ENCODE assay signal across 9 mouse cellular contexts in genomic region chrX:139774309-139775083, GRCm38 (mm10). TPM values are rescaled to one million over a fixed set of nuclear protein-coding genes. Genes with fewer than 3 reads are reported as not detected.
DNase-seq lines count a peak whose midpoint lies in the region; ATAC-seq lines count a peak whose summit lies in the region.
"Had no signal": no experiment of that assay in that cellular context is flagged by ENCODE, and none has a peak within 500 bp of the region (broad histone marks: within the 10 kb centered on the region; RNA-seq: fewer than 3 reads in every experiment).

No protein-coding gene starts in this region.

- DNase-seq in CD4-positive, CD25-positive, alpha-beta regulatory T cell, adult 2 months (ENCODE audit: low read depth, low spot score) = peak; percentile 63
- DNase-seq in 3T3-L1 (ENCODE audit: low read depth, low spot score) = peak; percentile 80
- DNase-seq in adrenal gland, postnatal 25 days = peak; percentile 62
- DNase-seq in embryonic facial prominence, embryonic 14.5 days (ENCODE audit: low spot score) = peak; percentile 62
- peak; percentile 22 for DNase-seq in skeletal muscle tissue, adult 2 months (ENCODE audit: low read depth, low spot score)

- H3K36me3 ChIP-seq in embryonic facial prominence, embryonic 14.5 days (ENCODE audit: control insufficient read depth, insufficient read depth, low read length) = no peaks in the 10 kb centered on the region
- H3K36me3 ChIP-seq in intestine, embryonic 15.5 days = no peaks in the 10 kb centered on the region
- H3K36me3 ChIP-seq in lung, embryonic 15.5 days = no peaks in the 10 kb centered on the region

- H3K4me3 ChIP-seq in embryonic facial prominence, embryonic 14.5 days (ENCODE audit: low read depth, low read length) = no peak overlapping the region
- H3K4me3 ChIP-seq in intestine, embryonic 15.5 days (replicated peaks) = no peak overlapping the region
- H3K4me3 ChIP-seq in lung, embryonic 15.5 days = no peak overlapping the region

- H3K4me2 ChIP-seq in embryonic facial prominence, embryonic 14.5 days (ENCODE audit: low read depth, low read length) = no peak overlapping the region
- no peak overlapping the region for H3K4me2 ChIP-seq in intestine, embryonic 15.5 days (replicated peaks)
- no peak overlapping the region for H3K4me2 ChIP-seq in lung, embryonic 15.5 days

- ATAC-seq in CD4-positive, CD25-positive, alpha-beta regulatory T cell, adult 4 months = no peak
- no peak for ATAC-seq in embryonic facial prominence, embryonic 14.5 days (ENCODE audit: low read depth)
- peak; percentile 57 for ATAC-seq in intestine, embryonic 15.5 days
- peak; percentile 27; the same call in 1 of the 2 replicates for ATAC-seq in lung, embryonic 15.5 days (ENCODE audit: borderline replicate concordance, extremely low read depth, low FRiP score, low TSS enrichment)

- H3K4me1 ChIP-seq in embryonic facial prominence, embryonic 14.5 days (ENCODE audit: control insufficient read depth, insufficient read depth, low read length) = no peaks in the 10 kb centered on the region
- no peaks in the 10 kb centered on the region for H3K4me1 ChIP-seq in intestine, embryonic 15.5 days (replicated peaks)
- 0 out of 2 replicates have a peak, but pooled peaks cover 3% of the 10 kb centered on the region for H3K4me1 ChIP-seq in lung, embryonic 15.5 days

- 31% methylated on average over 18 of the region's 18 CpGs for WGBS in embryonic facial prominence, embryonic 14.5 days
- WGBS in intestine, embryonic 15.5 days = 33% methylated on average over 18 of the region's 18 CpGs
- WGBS in lung, embryonic 15.5 days = 30% methylated on average over 18 of the region's 18 CpGs

- H3K27me3 ChIP-seq in embryonic facial prominence, embryonic 14.5 days (replicated peaks; ENCODE audit: control insufficient read depth, insufficient read depth, low read length) = peaks cover 16% of the 10 kb centered on the region; the same call in 1 of the 2 replicates
- no peaks in the 10 kb centered on the region for H3K27me3 ChIP-seq in intestine, embryonic 15.5 days (replicated peaks)
- no peaks in the 10 kb centered on the region for H3K27me3 ChIP-seq in lung, embryonic 15.5 days

- H3K9me3 ChIP-seq in embryonic facial prominence, embryonic 14.5 days (ENCODE audit: control insufficient read depth, low read length) = no peaks in the 10 kb centered on the region
- no peaks in the 10 kb centered on the region for H3K9me3 ChIP-seq in intestine, embryonic 15.5 days
- no peaks in the 10 kb centered on the region for H3K9me3 ChIP-seq in lung, embryonic 15.5 days

- H3K9ac ChIP-seq in embryonic facial prominence, embryonic 14.5 days (ENCODE audit: low read depth, low read length) = no peak overlapping the region
- H3K9ac ChIP-seq in intestine, embryonic 15.5 days = no peak overlapping the region
- H3K9ac ChIP-seq in lung, embryonic 15.5 days = no peak overlapping the region

- H3K27ac ChIP-seq in embryonic facial prominence, embryonic 14.5 days (replicated peaks; ENCODE audit: low read depth, low read length) = no peak overlapping the region
- H3K27ac ChIP-seq in intestine, embryonic 15.5 days = no peak overlapping the region
- H3K27ac ChIP-seq in lung, embryonic 15.5 days = no peak overlapping the region

RNA-seq across cellular contexts. Expression of gene Ripply1, which starts 7.7 kb away (rescaled TPM):
- polyA plus RNA-seq in CD4-positive, CD25-positive, alpha-beta regulatory T cell, adult 4 months (2017; shearing (Covaris generic)) = not detected
- not detected in 2 replicates for total RNA-seq in adrenal gland, postnatal 25 days (2021)
- polyA plus RNA-seq in embryonic facial prominence, embryonic 14.5 days (2014; fragmentation: Nextera tagmentation; extraction: Ambion mirVana) = 0.52 and 0.79 TPM in 2 replicates
- not detected in 2 replicates for polyA plus RNA-seq in intestine, embryonic 15.5 days (2015; fragmentation: Nextera tagmentation; extraction: Ambion mirVana)
- polyA plus RNA-seq in lung, embryonic 15.5 days (2015; fragmentation: Nextera tagmentation; extraction: Ambion mirVana) = not detected in 2 replicates
- total RNA-seq: layer of hippocampus, postnatal 25 days had no signal

RNA-seq across cellular contexts. Expression of gene Cldn2, which starts 26.1 kb away (rescaled TPM):
- not detected for polyA plus RNA-seq in CD4-positive, CD25-positive, alpha-beta regulatory T cell, adult 4 months (2017; shearing (Covaris generic))
- 0.29 TPM in 1 of 2 replicates, not detected in the other for total RNA-seq in adrenal gland, postnatal 25 days (2021)
- 0.58 and 1.2 TPM in 2 replicates for polyA plus RNA-seq in embryonic facial prominence, embryonic 14.5 days (2014; fragmentation: Nextera tagmentation; extraction: Ambion mirVana)
- 54.1 and 59.8 TPM in 2 replicates for polyA plus RNA-seq in intestine, embryonic 15.5 days (2015; fragmentation: Nextera tagmentation; extraction: Ambion mirVana)
- 0.16 and 0.50 TPM in 2 replicates for polyA plus RNA-seq in lung, embryonic 15.5 days (2015; fragmentation: Nextera tagmentation; extraction: Ambion mirVana)

Comparison
In these comparisons a context has a peak if more than half of its experiments do, and no peak if none do; other contexts are left out.
1. DNase-seq: peak in every context shown above with its lines; median percentile 80 in 3T3-L1; 63 in CD4-positive, CD25-positive, alpha-beta regulatory T cell, adult 2 months; 62 in adrenal gland, postnatal 25 days; 62 in embryonic facial prominence, embryonic 14.5 days; 22 in skeletal muscle tissue, adult 2 months.
2. ATAC-seq: peak in intestine, embryonic 15.5 days (single experiment) and lung, embryonic 15.5 days (single experiment); none in CD4-positive, CD25-positive, alpha-beta regulatory T cell, adult 4 months (single experiment) and embryonic facial prominence, embryonic 14.5 days (single experiment).
3. RNA of gene Cldn2, which starts 26.1 kb away (polyA plus RNA-seq): 54.1 to 59.8 TPM in intestine, embryonic 15.5 days; 0.58 to 1.2 TPM in embryonic facial prominence, embryonic 14.5 days, 0.16 to 0.50 TPM in lung, embryonic 15.5 days and not detected in CD4-positive, CD25-positive, alpha-beta regulatory T cell, adult 4 months; every median in the first group is over 10 times any median in the second.